Mouse (Mus musculus) ZHBTc4 (cell line): ENCODE measurements around the gene Gm2431.
"Not testable (repeated sequence)": the region's sequence is repeated elsewhere in the genome, so short reads cannot be mapped to it uniquely, and the experiment has no call there.

ENCODE experiments used
- DNase-seq: peaks from one replicate; pipeline ENCODE4 v3.0.0-alpha.2; 2011; ENCODE audit warnings: low read depth, low spot score

Gm2431 gene

GRCm38 (mm10) chr7:142258254-142258653 is at the start of gene Gm2431:
Gene Gm2431, minus strand, starts transcription at chr7:142258354.
- not testable (repeated sequence) for DNase-seq

DNA sequence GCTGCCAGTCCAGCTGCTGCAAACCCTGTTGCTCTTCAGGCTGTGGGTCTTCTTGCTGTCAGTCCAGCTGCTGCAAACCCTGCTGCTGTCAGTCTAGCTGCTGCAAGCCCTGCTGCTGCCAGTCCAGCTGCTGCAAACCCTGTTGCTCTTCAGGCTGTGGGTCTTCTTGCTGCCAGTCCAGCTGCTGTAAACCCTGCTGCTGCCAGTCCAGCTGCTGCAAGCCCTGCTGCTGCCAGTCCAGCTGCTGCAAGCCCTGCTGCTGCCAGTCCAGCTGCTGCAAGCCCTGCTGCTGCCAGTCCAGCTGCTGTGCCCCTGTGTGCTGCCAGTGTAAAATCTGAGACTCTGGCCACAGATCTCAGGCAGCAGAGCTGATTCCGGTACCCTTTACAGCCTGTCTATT is 45.8 kb upstream of the Gm2431 start:
- DNase-seq, result not testable (repeated sequence)

DNA sequence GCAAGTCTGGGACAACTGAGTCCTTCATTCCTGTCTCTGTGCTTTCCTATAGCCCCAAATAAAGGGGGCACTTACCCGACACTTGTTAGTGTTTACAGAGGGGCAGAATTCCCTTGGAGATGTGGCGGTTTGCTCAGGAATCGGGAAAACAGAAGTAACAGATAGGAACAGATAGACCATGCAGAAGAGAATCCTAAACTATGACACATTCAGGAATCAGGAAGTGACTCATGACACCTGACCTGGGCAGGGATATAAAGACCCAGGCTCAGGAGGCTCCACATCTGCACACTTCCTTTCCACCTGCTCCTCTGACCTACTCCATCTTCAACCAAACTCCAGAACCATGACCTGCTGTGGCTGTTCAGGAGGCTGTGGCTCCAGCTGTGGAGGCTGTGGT is 45.1 kb upstream of the Gm2431 start, which contains the start of gene Krtap5-4:
Gene Krtap5-4, plus strand, starts transcription at position 301 of the 400 bp plus-strand sequence.
- DNase-seq, result no peak

DNA sequence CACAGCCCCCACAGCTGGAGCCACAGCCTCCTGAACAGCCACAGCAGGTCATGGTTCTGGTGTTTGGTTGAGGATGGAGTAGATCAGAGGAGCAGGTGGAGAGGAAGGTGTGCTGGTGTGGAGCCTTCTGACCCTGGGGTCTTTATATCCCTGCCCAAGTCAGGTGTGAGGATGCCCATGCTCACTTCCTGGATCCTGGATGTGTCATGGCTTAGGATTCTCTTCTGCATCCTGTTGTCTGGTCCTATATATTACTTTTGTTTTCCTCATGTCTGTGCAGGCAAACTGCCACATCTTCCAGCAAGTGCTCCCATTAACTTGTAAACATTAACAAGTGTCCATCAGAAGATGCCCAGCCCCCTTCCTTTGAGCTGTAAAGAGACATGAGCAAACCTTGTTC is 38.9 kb upstream of the Gm2431 start, which contains the start of gene Krtap5-1:
Gene Krtap5-1, minus strand, starts transcription at position 101 of the 400 bp plus-strand sequence.
- not testable (repeated sequence) for DNase-seq

DNA sequence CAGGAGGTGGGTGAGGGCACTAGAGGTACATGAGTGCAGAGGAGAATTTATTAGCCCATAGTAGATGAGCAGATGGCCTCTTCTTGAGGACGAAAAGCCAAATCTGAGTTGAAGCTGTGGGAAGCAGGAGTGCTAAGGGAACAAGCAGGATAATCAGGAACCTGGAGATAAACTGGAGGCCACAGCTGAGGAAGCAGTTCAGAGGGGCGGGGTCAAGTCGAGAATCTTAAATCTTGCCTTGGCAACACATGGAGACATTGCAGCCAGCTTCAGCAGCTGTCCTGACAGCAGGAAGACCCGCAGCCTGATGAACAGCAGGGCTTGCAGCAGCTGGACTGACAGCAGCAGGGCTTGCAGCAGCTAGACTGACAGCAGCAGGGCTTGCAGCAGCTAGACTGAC is 38.0 kb upstream of the Gm2431 start:
- DNase-seq, result not testable (repeated sequence)

GRCm38 (mm10) chr7:142295418-142295817 is 37.3 kb upstream of the Gm2431 start:
- peak; percentile 6 for DNase-seq

DNA sequence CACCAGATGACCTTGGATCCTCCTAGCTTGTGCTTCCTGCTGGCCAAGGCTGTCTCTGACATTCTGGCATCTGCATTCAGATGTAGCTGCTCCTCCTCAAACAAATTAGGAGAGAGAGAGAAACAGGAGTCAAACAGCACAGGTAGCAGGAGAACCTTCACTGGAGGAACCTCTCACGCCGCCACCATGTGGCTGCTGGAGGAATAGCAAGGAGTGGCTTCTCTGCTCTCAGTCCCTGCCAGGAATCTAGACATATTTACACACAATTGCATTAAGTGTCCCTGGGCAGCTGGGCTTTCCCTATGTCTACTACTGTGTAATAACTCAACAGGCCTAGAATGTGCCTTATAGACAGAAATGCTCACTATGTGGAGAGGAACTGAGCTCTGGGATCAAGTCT is 35.7 kb upstream of the Gm2431 start:
- DNase-seq, result peak; percentile 54

- not testable (repeated sequence) for DNase-seq
Measured at GRCm38 (mm10) chr7:142285910-142286612, 27.9 kb upstream of the Gm2431 start.

DNA sequence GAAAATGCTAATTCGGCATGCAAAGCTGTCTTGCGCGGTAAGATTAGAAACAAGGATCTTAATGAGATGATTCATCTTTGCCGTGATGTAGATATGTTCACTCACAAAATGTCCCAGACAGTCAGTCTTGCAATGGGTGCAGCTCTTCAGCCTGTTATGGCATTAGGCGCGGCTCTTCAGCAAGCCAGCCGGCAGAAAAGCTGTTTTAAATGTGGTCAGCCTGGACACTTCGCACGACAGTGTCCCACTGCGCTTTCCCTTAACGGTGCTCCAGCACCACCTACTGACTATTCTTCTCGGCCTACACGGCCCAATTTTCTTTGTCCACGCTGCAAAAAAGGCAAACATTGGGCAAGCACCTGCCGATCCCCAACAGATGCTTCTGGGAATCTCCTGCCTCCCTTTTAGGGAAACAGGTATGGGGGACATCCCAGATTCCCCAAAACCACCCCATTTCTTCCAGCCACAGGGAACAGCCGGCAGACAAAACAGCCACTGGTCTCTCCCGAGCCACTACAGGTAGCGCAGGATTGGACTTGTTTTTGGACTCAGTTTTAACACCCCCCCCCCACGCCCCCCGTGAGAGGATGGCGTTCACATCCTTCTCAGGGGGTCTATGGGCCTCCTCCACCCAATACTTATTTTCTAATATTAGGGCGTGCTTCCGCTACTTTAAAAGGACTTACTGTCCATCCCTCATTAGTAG is 27.1 kb upstream of the Gm2431 start:
- DNase-seq, result peak; percentile 2

GRCm38 (mm10) chr7:142284615-142285080 is 26.5 kb upstream of the Gm2431 start:
- DNase-seq, result peak; percentile 94

DNA sequence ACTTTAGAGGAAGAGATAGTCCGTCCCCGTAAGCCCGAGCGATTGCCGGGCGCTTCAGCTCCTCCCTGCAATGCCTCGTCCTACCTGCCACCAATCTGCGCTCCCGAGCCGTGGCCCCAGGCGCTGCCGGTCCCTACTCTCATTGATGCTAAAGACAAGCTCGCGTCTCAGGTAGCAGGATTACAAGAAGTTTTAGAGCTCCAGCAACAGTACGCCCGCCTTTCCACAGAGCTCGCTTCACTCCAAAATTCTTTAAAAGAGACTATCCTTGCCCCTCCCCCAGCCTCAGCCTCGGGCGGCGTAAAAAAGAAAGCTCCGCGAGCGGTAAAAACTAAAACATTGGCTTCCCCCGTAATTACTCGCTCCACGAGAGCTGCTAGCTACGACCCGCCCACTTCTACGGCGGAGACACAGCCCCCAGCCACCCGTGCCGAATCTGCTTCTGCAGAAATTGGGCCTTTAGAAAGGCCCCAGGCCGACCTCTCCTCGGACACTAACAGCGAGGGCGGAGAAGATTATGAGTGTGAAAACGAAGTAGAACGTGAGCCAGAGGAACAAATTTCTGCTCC is 26.0 kb upstream of the Gm2431 start:
- DNase-seq, result peak; percentile 90

DNA sequence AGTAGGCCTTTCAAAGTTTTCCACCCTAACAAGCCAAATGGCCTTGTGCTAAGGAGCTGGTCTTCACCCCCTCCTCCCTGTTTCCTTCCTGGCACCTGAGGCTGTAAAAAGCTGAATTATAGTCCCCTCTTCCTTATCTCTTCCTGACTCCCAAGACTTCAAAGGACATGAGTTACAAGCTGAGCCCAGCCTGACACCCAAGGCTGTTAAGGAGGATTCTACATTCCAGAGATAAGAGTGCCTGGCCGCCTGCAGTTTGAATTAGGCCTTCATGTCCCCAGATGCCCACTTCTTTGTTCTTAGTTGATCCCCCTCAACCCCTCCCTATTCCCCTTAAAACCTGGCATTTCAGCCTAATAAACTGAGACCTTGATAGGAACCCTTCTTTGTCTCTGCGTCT is 24.7 kb upstream of the Gm2431 start:
- not testable (repeated sequence) for DNase-seq

DNA sequence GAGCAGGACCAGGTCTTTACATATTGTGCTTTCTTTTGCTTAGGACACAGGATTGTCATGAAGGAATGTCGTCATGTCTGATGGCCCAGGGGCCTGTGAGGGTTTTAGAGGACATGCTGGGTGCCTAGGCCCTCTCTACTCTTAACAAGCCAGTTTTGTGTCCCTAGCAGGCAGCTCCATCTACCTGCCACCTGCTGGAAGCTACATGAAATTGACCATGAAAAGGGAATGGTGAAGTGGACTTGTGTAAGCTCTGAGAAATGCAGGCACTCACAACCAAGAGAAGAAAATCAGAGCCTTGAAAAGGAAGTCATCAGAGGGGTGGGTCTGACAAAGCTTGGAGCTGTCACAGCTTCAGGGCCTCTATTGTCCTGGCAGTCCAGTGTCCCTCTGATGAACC is 21.1 kb upstream of the Gm2431 start:
- peak; percentile 22 for DNase-seq

- DNase-seq, result peak; percentile 62
Measured at GRCm38 (mm10) chr7:142278183-142278582, 20.0 kb upstream of the Gm2431 start.

- DNase-seq, result not testable (repeated sequence)
Measured at GRCm38 (mm10) chr7:142274263-142274662, 16.1 kb upstream of the Gm2431 start, which contains the start of gene Gm4559. Gene Gm4559, minus strand, starts transcription at chr7:142274363.

DNA sequence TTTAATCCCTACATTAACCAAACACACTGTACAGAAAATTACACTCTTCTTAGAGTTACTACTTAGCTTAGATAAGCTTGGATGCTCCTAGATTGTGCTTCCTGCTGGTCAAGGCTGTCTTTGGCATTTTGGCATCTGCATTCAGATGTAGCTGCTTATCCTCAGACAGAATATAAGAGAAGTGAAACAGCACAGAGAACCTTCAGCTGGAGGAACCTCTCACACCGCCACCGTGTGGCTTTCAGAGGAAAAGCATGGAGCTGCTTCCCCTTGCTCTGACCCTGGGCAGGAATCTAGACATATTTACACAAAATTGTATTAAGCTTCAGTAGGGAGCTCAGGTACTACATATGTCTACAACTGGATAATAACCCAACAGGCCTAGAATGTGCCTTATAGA is 2.6 kb downstream of the Gm2431 start:
- peak; percentile 48 for DNase-seq

GRCm38 (mm10) chr7:142249824-142250223 is 8.3 kb downstream of the Gm2431 start:
- peak; percentile 62 for DNase-seq

DNA sequence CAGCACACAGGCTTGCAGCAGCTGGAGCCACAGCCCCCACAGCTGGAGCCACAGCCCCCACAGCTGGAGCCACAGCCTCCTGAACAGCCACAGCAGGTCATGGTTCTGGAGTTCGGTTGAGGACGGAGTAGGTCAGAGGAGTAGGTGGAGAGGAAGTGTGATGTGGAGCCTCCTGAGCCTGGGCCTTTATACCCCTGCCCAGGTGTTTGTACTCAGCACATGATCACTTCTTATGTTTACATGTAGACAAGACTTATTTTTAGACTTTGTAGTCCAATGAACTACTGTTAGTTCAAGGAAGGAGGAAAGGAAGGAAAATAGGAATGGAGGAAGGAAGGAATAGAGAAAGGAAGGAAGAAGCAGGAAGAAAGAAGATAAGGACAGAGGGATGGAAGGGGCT is 17.2 kb downstream of the Gm2431 start, which contains the start of gene Gm40460:
Gene Gm40460, minus strand, starts transcription at position 101 of the 400 bp plus-strand sequence.
- DNase-seq, result no peak

- peak; percentile 91 for DNase-seq
Measured at GRCm38 (mm10) chr7:142231540-142231939, 26.6 kb downstream of the Gm2431 start.

DNA sequence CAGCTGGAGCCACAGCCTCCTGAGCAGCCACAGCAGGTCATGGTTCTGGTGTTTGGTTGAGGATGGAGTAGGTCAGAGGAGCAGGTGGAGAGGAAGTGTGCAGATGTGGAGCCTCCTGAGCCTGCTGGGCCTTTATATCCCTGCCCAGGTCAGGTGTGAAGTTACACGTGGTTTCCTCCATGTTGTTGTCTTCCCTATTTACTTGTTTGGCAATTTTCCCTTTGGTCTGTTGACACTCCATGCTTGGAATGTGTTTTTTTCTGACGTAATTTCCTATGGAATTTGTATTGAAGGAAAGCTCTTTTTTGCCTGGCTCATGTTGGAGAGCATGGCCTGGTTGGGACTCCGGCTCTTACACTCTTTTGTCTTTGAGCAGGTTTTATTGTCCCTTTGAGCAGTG is 28.3 kb downstream of the Gm2431 start, which contains the start of gene Krtap5-5:
Gene Krtap5-5, minus strand, starts transcription at position 101 of the 400 bp plus-strand sequence.
- DNase-seq, result not testable (repeated sequence)

- DNase-seq, result peak; percentile 19
Measured at GRCm38 (mm10) chr7:142224518-142224917, 33.6 kb downstream of the Gm2431 start.

DNA sequence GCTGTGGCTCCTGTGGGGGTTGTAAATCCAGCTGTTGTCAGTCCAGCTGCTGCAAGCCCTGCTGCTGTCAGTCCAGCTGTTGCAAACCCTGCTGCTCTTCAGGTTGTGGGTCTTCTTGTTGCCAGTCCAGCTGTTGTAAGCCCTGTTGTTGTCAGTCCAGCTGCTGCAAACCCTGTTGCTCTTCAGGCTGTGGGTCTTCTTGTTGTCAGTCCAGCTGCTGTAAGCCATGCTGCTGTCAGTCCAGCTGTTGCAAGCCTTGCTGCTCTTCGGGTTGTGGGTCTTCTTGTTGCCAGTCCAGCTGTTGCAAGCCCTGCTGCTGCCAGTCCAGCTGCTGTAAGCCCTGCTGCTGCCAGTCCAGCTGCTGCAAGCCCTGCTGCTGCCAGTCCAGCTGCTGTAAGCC is 46.0 kb downstream of the Gm2431 start:
- DNase-seq, result not testable (repeated sequence)
